Mouse (Mus musculus) embryonic facial prominence, embryonic 12.5 days (tissue): Measurements from ENCODE around the gene Bbs9. TPM values are rescaled to one million over a fixed set of nuclear protein-coding genes. Genes with fewer than 3 reads are reported as not detected.
A peak's percentile ranks its signal among the peaks of the same experiment; 100 is the strongest.

Experiments used
- ATAC-seq: fragments of 200-750 bp; cut with Nextera tagmentation; 2 replicates; pipeline ENCODE4 v1.8.0; 2017; ENCODE audit not compliant: insufficient number of reproducible peaks, insufficient read depth, low FRiP score, low TSS enrichment
- H3K27ac ChIP-seq: fragments of 300-500 bp; sonication (generic); 2 replicates; pipeline ENCODE4 v1.5.1; 2016; ENCODE audit warnings: mild to moderate bottlenecking
- H3K27me3 ChIP-seq: fragments of 300-500 bp; sonication (generic); 2 replicates; pipeline ENCODE4 v1.6.1; 2016; ENCODE audit warnings: mild to moderate bottlenecking, moderate library complexity
- H3K36me3 ChIP-seq: fragments of 300-500 bp; sonication (generic); 2 replicates; pipeline ENCODE4 v1.6.1; 2016; ENCODE audit warnings: mild to moderate bottlenecking
- H3K4me1 ChIP-seq: fragments of 300-500 bp; sonication (generic); 2 replicates; pipeline ENCODE4 v1.6.1; 2016
- H3K4me2 ChIP-seq: fragments of 300-500 bp; sonication (generic); replicated peaks from 2 replicates; pipeline ENCODE4 v1.6.1; 2016; ENCODE audit warnings: mild to moderate bottlenecking, moderate library complexity
- H3K4me3 ChIP-seq: fragments of 300-500 bp; sonication (generic); 2 replicates; pipeline ENCODE4 v1.5.1; 2016; ENCODE audit warnings: mild to moderate bottlenecking
- H3K9ac ChIP-seq: fragments of 300-500 bp; sonication (generic); 2 replicates; pipeline ENCODE4 v1.6.1; 2016; ENCODE audit warnings: mild to moderate bottlenecking, moderate library complexity
- H3K9me3 ChIP-seq: fragments of 300-500 bp; sonication (generic); 2 replicates; pipeline ENCODE4 v1.6.1; 2016; ENCODE audit warnings: mild to moderate bottlenecking, moderate library complexity
- WGBS: fragments of 180-500 bp; shearing (Covaris S2); methylation state at CpG from one replicate; pipeline ENCODE4 v1.1.7; 2016; 5-methylcytosine and 5-hydroxymethylcytosine counted together
- polyA plus RNA-seq: library from polyadenylated mRNA; unstranded; fragments of >200 nt; fragmentation: Nextera tagmentation; extraction: Ambion mirVana; gene quantifications from 2 replicates; pipeline ENCODE4 v1.2.1, GENCODE M21; 2016

The Bbs9 gene
- polyA plus RNA-seq, 1 experiment from 2014 or later: 17.3 TPM

DNA sequence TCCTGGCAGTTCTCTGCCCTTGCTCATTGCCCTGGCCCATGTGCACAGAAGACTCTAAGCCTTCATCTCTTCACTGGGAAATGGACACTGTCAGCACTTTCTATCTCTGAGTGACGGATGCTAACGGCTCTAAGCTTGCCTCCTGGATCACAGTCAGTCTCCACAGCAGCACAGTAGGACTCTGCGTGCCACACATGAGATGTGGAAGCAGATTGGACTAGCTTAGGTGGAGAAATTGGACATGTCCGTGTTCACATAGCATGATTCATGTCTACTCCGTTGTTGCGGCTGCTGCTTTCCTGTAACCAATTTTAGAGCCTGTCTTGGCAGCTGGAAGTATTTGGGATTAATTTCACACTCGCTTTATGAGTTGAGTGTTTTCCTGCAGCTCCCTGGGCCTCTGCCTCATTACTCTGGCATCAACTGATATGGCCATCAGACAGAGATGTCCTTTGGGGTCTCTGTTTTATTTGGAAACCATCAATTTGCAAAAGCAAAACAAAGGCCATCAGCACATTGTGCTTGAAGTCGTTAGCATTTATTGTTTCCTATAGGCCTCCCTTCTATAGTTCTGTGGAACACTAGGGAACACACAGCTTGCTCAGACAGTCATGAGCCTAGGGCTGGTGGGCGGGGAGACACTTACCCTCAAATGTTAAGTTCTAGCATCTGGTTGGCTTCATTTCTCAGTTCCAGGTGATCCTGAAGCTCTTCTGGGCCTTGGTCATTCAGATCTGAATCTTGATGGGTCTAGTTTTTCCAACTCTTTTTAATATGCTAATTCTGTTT, 314.1 kb downstream of the Bbs9 start:
- no peak overlapping the region for H3K27ac ChIP-seq
- peaks cover 19% of the 10 kb centered on the region for H3K4me1 ChIP-seq
- no peak overlapping the region for H3K9ac ChIP-seq
- 61% methylated on average over 9 of the region's 9 CpGs for WGBS
- H3K36me3 ChIP-seq: no peaks in the 10 kb centered on the region
- no peaks in the 10 kb centered on the region for H3K27me3 ChIP-seq
- ATAC-seq: no peak
- no peak overlapping the region for H3K4me3 ChIP-seq
- H3K9me3 ChIP-seq: no peaks in the 10 kb centered on the region
- no peak overlapping the region for H3K4me2 ChIP-seq

DNA sequence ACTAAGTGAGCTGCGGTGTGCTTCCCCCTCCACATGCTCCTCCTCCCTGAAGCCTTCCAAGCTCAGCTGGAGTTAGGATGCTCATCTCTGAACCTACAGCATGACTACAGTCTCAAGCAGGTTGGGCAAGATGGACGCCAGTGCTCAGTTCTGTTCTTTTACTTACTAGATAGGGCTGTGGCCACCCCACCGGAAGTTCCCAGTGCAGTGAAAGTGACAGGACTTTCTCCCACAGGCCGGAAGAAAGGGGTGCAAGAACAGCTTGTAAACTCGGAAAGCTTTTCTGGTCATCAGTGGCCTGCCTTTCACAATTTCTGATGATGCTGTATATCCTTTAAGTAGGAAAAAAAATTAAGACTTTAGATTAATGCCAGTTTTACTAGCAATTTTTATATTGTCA, 315.7 kb downstream of the Bbs9 start:
- Histone ChIP-seq H3K4me3 (no peak overlapping the region), H3K36me3 (no peaks in the 10 kb centered on the region), H3K9ac (no peak overlapping the region), H3K27ac (no peak overlapping the region), H3K27me3 (no peaks in the 10 kb centered on the region), H3K4me1 (peaks cover 19% of the 10 kb centered on the region), H3K4me2 (no peak overlapping the region), H3K9me3 (no peaks in the 10 kb centered on the region)
- WGBS: 88% methylated on average over 5 of the region's 5 CpGs
- no peak for ATAC-seq

DNA sequence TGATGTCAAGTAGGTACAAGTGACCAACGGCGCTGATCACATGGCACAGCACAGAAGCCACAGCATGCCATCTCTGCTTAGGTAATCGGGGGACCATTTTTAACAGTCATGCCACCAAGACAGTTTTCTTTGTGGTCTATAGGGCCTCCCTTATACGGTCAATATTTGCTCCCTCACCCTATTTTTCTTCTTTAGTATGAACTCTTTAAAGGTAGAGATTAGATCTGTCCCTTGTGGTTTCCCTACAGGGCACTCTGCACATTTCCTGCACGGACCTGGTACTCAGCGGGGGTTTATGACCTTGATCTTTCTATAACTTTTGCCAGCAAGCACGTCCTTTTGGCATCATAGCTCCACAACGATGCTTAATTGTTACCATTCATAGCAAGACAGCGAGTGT, 316.2 kb downstream of the Bbs9 start:
- 55% methylated on average over 9 of the region's 9 CpGs for WGBS
- H3K4me1 ChIP-seq: peaks cover 19% of the 10 kb centered on the region
- ATAC-seq: no peak
- no peaks in the 10 kb centered on the region for H3K27me3 ChIP-seq
- no peaks in the 10 kb centered on the region for H3K9me3 ChIP-seq
- no peak overlapping the region for H3K4me2 ChIP-seq
- H3K4me3 ChIP-seq: no peak overlapping the region
- no peaks in the 10 kb centered on the region for H3K36me3 ChIP-seq
- no peak overlapping the region for H3K27ac ChIP-seq
- H3K9ac ChIP-seq: no peak overlapping the region

DNA sequence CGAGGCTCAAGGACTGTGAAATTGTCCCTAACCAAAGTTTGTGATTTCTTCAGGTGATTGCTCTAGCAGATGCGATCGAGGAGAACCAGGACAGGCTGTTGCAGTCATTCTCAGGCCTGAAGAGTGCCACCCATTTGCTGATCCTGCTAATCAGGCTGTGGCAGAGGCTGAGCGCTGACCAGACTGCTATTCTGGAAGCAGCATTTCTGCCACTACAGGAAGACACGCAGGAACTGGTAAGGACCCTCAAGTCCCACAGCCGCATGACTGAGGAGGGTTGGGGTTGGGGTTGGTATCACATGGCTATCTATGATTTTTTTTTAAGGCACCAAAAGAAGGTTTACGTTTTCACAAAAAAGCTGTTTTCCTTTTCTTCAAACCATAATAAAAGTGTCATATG, 318.2 kb downstream of the Bbs9 start:
- 72% methylated on average over 7 of the region's 7 CpGs for WGBS
- H3K4me1 ChIP-seq: peaks cover 19% of the 10 kb centered on the region
- H3K4me3 ChIP-seq: no peak overlapping the region
- no peaks in the 10 kb centered on the region for H3K27me3 ChIP-seq
- no peak overlapping the region for H3K27ac ChIP-seq
- no peak overlapping the region for H3K4me2 ChIP-seq
- ATAC-seq: no peak
- H3K9me3 ChIP-seq: no peaks in the 10 kb centered on the region
- H3K9ac ChIP-seq: no peak overlapping the region
- H3K36me3 ChIP-seq: no peaks in the 10 kb centered on the region

DNA sequence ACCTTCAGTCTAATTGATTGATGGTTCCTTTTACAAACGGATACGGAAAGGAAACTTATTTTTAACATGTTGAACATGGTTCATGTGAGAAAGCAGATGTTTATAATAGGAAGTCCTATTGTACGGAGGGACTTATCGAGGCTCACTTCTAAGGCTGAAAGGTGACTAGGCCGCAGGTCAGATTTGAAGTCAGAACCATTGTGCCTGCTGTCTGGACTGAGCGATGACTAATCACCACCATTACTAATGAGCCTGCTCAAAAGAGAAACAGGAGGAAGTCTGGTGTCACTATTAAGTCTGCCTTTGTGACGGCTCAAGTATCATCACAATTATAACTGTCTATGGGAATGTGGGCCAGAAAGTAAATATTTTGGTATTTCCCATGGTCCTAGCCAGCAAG, 325.2 kb downstream of the Bbs9 start:
- Histone ChIP-seq H3K36me3 (no peaks in the 10 kb centered on the region), H3K9ac (no peak overlapping the region), H3K4me1 (no peaks in the 10 kb centered on the region), H3K27me3 (no peaks in the 10 kb centered on the region), H3K9me3 (no peaks in the 10 kb centered on the region), H3K4me2 (no peak overlapping the region), H3K4me3 (no peak overlapping the region), H3K27ac (0 out of 2 replicates have a peak overlapping the region, but pooled peaks have one; percentile 18)
- ATAC-seq: no peak
- WGBS: 54% methylated on average over 7 of the region's 7 CpGs

DNA sequence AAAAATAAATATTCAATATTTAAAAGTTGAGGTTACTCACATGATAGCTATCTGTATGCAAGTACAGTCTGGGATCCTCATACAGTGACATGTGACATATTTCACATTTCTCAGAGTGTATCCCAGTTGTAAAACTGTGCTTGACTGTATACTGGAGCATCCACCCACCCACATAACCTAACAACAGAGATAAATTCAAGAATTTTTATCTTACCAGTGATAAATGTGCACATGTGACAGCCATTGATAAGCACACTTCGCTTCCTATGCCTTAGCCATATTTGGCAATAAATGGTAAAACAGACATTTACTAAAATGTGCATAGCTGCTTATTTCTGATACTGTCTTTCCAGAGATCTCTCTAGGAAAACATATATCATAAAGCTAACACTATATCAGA, 330.5 kb downstream of the Bbs9 start:
- ATAC-seq: no peak
- Histone ChIP-seq H3K4me3 (no peak overlapping the region), H3K9ac (no peak overlapping the region), H3K9me3 (no peaks in the 10 kb centered on the region), H3K27me3 (no peaks in the 10 kb centered on the region), H3K27ac (no peak overlapping the region), H3K4me2 (no peak overlapping the region), H3K4me1 (no peaks in the 10 kb centered on the region), H3K36me3 (no peaks in the 10 kb centered on the region)
- 93% methylated on average over 1 of the region's 1 CpGs for WGBS

DNA sequence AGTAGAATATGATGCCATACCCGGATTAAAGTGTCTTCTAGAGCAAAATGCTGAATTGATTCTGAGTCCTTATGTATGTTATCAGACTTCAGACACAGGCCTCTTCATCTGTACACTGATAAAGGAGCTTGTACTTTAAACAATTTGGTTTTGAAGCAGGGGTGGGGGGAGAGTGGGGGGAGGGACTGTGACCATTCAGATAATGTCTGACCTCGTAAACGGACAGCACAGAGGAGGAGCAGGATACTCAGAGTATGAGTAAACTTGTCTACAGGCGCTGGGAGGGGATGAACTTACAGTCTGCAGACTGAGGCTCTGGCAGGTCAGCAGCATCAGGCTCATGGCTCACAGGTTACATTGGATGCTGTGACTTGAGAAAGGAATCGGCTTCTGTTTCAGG, 331.0 kb downstream of the Bbs9 start:
- H3K4me2 ChIP-seq: no peak overlapping the region
- H3K36me3 ChIP-seq: no peaks in the 10 kb centered on the region
- no peaks in the 10 kb centered on the region for H3K4me1 ChIP-seq
- WGBS: 69% methylated on average over 5 of the region's 5 CpGs
- ATAC-seq: no peak
- H3K4me3 ChIP-seq: no peak overlapping the region
- no peaks in the 10 kb centered on the region for H3K27me3 ChIP-seq
- no peak overlapping the region for H3K27ac ChIP-seq
- no peak overlapping the region for H3K9ac ChIP-seq
- no peaks in the 10 kb centered on the region for H3K9me3 ChIP-seq

DNA sequence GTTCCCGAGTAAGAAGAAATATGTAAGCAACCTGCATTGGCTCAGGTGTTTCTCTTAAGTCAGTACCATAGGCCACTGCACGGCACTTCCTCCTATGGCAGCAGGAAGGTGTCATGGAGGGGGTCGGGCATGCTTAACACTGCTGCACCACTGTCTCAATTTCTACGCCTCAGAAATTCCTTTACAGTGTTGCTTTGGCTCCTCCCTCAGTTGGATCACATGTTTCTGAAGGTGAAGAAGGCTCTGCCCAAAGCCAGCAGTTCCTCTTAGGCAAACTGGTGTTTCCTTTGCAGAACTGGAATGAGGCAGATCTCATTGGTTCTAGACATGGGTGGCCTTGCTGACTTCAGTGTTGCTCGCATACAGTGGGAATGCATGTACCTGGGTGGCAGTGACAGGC, 332.2 kb downstream of the Bbs9 start:
- H3K4me3 ChIP-seq: no peak overlapping the region
- ATAC-seq: no peak
- H3K9ac ChIP-seq: no peak overlapping the region
- no peaks in the 10 kb centered on the region for H3K9me3 ChIP-seq
- no peak overlapping the region for H3K27ac ChIP-seq
- WGBS: 84% methylated on average over 5 of the region's 5 CpGs
- no peak overlapping the region for H3K4me2 ChIP-seq
- no peaks in the 10 kb centered on the region for H3K27me3 ChIP-seq
- no peaks in the 10 kb centered on the region for H3K36me3 ChIP-seq
- peaks cover 8% of the 10 kb centered on the region for H3K4me1 ChIP-seq

DNA sequence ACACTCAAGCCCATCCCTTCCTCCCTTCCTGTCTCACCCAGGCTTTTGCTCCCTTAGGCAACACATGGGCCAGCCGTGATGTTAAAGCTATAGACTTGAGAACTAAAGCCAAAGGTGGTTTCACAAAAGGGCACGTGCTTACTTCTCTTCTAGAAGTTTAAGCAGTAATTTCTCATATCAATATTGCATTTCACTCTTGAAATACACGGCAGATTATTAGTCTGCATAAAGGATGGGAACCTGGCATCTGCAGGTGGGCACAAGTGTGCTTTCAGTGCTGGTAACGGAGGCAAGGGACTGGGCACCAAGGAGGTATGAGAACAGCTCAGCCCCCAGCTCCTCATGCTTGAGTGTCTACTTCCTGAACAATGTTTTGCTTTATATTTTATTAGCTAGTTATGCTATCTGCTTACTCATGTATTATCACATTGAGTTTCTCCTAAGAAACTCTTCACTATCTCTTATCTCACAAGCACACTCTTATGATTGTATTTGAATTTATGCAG, 334.2 kb downstream of the Bbs9 start:
- H3K36me3 ChIP-seq: no peaks in the 10 kb centered on the region
- WGBS: 86% methylated on average over 4 of the region's 4 CpGs
- H3K4me2 ChIP-seq: no peak overlapping the region
- no peaks in the 10 kb centered on the region for H3K9me3 ChIP-seq
- H3K4me3 ChIP-seq: no peak overlapping the region
- no peaks in the 10 kb centered on the region for H3K27me3 ChIP-seq
- no peak for ATAC-seq
- H3K27ac ChIP-seq: no peak overlapping the region
- no peak overlapping the region for H3K9ac ChIP-seq
- H3K4me1 ChIP-seq: peaks cover 12% of the 10 kb centered on the region

DNA sequence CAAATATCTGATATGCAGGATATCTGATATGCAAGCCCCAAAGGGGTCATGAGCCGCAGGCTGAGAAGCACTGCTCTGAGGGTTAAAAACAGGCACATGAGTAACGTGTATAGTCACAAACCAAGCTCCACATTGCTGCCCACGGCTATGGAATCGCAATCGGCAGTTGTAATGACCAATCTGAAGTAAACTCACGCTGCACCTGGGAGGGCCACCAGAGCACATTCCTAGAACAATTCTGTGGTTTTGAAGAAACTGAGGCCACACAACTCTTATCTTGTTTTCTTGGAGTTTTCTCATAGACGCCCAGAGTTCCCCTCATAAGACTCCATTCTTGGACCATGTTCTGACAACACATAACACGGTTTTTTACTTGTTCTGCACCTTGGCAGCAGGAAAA, 334.9 kb downstream of the Bbs9 start:
- no peak overlapping the region for H3K27ac ChIP-seq
- H3K4me2 ChIP-seq: no peak overlapping the region
- no peaks in the 10 kb centered on the region for H3K27me3 ChIP-seq
- H3K4me3 ChIP-seq: no peak overlapping the region
- ATAC-seq: no peak
- 87% methylated on average over 8 of the region's 8 CpGs for WGBS
- no peak overlapping the region for H3K9ac ChIP-seq
- H3K36me3 ChIP-seq: no peaks in the 10 kb centered on the region
- H3K4me1 ChIP-seq: peaks cover 15% of the 10 kb centered on the region
- H3K9me3 ChIP-seq: no peaks in the 10 kb centered on the region

DNA sequence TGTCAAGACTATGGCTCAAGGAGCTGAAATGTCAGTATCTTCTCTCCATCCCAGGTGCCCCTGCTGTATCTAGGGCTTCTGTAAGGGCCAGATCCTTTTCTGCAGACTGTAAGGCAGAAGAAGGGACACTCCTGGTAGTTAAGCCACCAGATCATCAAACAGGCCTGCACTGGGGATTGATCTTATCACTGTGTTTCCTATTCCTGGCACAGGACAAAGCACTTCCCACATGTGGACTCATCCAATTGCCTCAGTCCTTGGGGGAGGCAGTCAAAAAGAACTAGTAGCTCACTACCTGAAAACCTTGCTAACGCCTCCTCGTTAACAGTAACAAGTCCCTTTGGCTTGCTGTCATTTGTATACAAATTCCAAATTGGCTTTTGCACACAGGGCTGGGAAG, 336.4 kb downstream of the Bbs9 start:
- H3K9ac ChIP-seq: no peak overlapping the region
- no peak for ATAC-seq
- no peak overlapping the region for H3K4me2 ChIP-seq
- no peaks in the 10 kb centered on the region for H3K9me3 ChIP-seq
- no peak overlapping the region for H3K4me3 ChIP-seq
- no peaks in the 10 kb centered on the region for H3K27me3 ChIP-seq
- H3K4me1 ChIP-seq: peaks cover 15% of the 10 kb centered on the region
- WGBS: 89% methylated on average over 2 of the region's 2 CpGs
- H3K36me3 ChIP-seq: no peaks in the 10 kb centered on the region
- H3K27ac ChIP-seq: peak overlapping the region; percentile 54; the same call in 1 of the 2 replicates

DNA sequence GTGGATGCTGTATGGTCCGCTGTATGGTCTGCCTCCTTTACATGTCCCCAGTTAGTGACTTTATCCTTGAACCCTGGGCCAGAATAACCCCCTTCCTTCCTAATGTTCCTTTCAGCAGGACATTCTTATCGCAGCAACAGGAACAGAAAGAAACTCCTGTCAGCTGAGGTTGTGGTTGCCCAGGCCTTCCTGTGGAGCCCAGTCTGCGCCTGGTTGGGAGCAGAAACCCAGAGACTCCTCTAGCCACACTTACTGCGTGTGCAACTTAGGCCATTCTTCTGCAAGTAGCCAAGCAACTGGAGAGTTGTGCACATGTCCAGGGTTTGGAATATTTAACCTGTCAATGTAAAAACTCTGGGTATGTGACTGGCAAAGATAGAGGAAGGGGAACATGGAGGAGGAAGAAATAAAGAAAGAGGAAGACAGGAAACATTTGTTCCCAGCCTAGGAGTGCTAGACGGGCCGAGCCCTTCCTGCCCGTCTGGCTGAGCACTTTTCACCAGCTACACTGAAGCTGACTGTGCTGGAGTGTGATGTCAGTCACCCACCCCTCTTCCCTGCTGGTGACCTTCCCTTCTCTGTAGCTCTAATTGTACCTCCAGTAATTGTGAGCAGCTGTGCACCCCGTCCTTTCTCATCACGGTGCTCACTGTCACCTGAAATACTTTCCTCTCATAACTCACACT, 339.0 kb downstream of the Bbs9 start:
- H3K9ac ChIP-seq: no peak overlapping the region
- no peaks in the 10 kb centered on the region for H3K36me3 ChIP-seq
- H3K27ac ChIP-seq: no peak overlapping the region
- H3K4me3 ChIP-seq: no peak overlapping the region
- ATAC-seq: no peak; the same call in 1 of the 2 replicates
- 40% methylated on average over 9 of the region's 9 CpGs for WGBS
- no peaks in the 10 kb centered on the region for H3K27me3 ChIP-seq
- H3K4me1 ChIP-seq: peaks cover 15% of the 10 kb centered on the region
- no peak overlapping the region for H3K4me2 ChIP-seq
- H3K9me3 ChIP-seq: no peaks in the 10 kb centered on the region
